Mouse (Mus musculus): ENCODE data around the gene Caskin1.
"Not testable (repeated sequence)": the region's sequence is repeated elsewhere in the genome, so short reads cannot be mapped to it uniquely, and the experiment has no call there.

Gene Caskin1

DNA sequence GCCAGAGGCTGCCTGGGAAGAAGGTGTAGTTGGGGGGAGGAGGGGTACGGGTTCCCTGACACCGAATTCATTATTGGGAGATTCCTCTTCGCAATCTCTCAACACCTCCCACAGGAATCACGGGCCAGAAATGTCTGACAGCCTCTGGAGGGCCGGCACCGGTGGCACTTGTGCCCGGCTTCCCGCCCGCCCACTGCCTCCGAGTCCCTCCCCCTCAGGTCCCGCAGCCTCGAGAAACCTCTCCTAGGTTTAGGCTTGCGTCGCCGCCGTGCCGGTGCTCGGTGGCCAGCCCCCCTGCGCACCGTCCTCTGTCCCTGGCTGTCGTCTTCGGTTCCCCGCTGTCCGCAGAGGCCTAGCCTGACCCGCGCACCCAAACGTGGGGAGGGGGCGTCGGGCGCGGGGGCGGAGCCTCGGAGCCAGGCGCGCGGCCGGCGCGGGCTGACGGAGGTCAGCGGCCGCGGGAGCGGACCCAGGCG lies at the start of gene Caskin1:
TSS of gene Caskin1 (plus strand) at position 416 of the 476 bp plus-strand sequence.
- peak; percentile 75 for DNase-seq (ENCODE audit: low spot score)

DNA sequence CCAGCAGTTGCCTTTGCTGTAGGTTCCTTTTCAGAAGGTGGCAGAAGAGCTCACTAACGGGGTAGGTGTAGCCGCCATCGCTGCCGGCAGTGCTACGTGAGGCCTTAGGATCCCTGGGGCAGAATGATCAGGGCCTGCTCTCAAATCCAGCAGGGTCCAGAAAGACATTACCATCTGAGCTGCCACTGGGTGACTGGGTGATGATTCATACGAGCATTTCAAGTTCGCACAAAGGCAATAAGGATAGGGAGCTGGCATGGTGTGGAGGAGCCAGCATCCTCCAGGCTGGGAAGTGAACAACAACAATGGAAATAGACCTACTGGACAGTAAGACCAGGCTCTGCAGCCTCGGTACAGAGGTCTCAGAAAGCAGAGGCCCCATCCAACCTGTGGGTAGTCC lies 48.0 kb upstream of the Caskin1 start:
- DNase-seq (ENCODE audit: low spot score) = no peak

DNA sequence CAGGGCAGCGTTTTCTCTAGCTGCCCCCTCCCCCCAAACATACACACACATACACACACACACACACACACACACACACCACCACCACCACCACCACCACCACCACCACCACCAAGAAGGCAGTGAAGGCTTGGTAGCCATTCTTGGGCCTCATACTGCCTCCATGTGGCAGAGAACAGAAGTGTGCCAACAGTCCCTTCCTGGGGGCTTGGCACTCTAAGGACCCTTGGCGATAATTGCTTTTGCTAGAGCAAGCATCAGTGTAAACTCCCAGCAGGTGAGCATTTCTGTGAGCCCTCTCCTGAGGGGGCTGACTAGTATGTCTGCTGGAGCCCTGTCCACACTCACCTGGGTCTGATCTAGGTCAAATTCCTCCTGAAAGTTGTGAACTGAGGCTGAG lies 47.3 kb upstream of the Caskin1 start:
- no peak for DNase-seq (ENCODE audit: low spot score)

DNA sequence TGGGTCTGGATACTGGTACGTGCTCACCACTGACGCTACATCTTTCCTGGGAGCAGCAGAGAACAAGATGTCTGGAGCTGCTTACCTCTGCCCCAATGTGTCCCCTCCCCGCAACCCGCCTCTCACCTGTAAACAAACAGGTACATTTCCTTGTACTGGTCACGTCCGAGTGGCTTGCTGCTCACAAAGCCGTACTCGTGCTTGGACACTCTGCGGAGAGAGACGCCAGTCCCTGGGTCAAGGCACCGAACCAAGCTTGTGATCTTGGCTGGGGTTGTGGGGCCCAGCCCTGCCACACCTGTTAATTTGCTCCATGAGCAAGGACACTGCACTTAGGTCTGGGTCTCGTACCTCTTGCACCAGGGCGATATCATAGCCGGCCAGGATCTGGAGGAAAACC lies 46.3 kb upstream of the Caskin1 start:
- no peak for DNase-seq (ENCODE audit: low spot score)

DNA sequence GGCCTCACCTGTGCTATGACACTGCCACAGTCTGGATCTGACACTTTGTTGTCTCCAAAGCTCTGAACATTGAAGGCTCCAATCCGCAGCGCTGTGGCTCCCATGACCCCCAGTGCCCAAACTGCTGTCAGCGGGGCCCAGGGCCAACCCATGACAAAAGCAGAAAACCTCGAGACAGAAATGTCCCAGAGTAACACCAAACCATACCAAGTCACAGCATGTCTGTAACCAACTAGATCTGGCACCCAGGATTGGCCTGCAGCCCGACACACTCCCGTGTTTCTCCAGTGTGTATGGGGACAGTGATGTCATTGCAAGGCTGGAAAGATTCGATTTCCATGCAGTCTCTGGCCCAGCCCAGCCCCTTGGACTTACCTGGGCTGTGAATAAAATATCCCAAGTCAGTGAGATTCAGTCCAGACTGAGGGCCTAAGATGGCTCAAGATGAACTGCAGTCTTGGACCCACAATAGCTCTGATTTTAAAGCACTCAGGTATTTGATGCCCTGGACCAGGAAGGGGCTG lies 45.7 kb upstream of the Caskin1 start, which contains the start of gene Dnase1l2:
TSS of gene Dnase1l2 (minus strand) at position 474 of the 524 bp plus-strand sequence.
- no peak for DNase-seq (ENCODE audit: low spot score)

DNA sequence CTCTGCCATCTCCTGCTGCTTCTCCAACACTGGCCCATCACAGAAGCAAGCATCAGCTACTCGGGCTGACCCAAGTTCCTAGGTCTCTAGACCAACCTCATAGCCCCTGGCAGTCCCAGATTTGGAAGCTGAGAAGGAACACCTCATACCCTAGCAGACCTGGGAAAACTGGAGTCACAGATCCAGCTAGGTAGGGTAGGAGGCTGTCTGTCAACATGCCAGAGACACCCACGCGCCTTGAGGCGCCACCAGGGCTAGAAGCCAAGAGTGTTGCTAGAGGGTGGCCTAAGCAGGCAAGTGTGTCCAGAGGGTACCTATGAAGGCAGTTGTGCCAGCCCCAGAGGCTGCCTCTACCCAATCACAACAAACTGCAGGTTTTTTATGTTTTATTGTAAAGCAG lies 45.0 kb upstream of the Caskin1 start:
- peak; percentile 69 for DNase-seq (ENCODE audit: low spot score)

DNA sequence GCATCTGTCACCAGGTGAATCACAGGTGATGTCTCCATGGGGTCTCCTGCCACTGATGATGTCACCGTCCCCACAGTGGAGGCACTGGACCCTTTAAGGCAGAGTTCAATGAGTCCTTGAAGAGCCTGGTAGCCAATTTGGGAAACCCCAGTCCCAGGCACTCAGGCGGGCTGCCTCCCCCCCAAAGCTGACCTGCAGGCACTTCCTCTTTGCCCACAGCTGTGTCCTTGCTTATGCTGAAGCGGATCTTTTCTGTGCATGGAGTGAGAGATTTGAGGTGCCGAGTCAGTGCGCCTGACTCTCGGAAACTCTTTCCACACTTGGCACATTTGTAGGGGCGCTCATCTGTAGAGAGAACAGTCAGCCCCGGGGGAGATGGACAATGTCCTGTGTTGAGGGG lies 41.8 kb upstream of the Caskin1 start:
- no peak for DNase-seq (ENCODE audit: low spot score)

DNA sequence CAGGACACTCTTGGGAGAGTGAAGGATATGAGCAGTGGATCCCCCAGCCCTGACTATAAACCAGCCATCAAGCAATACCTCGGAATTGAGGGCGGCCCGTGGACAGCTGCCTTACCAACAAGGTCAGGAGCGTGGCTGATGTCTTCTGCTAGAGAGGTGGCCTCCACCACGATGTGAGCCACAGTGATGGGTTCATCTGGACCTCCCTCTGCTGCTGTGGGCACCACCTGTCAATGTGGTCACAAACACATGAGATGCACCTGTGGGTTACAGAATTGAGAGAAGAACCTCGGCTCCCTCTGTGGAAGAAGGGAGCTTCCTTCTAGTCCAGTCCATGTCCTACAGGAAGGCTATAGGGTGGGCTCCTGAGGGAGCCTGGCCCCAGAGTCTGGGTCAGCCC lies 38.9 kb upstream of the Caskin1 start:
- no peak for DNase-seq (ENCODE audit: low spot score)

DNA sequence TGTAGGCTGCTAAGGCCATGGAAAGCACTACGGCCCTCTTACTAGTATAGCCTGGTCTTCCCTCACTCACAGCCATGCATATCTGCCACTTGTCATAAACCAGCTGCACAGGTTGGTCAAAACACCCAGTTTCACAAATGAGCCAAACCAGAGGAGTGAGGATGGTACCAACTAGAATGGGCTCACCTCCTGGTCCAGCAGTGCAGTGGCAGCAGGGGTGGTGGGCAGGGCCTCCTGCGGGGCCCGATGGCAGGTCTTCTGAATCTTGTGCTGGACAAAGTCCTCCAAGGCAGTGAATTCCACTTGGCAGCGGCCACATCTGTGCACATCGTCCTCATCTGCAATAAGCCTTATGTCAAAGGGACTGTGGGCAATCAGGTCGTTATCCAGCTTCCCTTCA lies 37.2 kb upstream of the Caskin1 start:
- no peak for DNase-seq (ENCODE audit: low spot score)

DNA sequence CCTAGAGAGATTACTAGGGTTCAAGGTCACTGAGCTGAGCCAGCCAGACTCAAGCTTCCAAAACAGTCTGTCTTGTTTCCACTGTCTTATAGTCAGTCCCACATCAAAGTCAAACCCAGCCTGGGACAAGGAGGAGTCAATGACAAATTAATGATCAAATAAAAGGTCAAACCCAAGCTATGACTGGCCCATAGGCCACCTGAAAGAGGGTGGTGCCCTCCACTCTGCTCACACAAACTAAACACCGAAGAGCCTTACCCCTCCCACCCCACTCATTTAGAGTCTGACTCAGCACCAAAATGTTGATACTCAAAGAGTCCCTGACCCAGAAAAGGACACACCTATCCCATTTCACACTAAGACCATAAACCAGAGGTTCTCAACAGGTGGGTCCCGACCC lies 35.0 kb upstream of the Caskin1 start:
- DNase-seq (ENCODE audit: low spot score) = no peak

DNA sequence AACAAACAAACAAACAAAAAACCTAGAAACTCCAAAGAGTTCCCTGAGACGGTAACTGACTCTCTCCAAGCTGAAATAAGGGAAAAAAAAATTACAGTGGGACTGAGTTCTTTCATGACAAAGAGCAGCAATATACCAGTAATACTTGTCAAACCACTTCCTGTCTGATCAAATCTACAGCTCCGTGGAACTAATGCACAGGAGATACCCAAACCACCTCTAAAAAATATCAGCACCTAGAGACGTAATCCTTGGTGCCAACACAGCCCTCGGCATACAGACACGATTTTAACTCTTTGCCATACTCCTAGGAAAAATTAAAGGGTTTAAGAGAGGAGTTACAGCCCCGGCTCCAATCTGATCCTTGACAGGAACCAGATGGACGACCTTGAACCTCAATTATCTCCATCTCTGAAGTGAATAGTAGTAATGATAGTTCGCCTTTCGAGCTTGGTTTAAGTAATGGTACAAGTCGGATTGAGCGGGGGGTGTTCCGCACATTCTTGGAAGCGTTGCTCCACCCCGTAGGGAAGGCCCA lies 34.1 kb upstream of the Caskin1 start:
- no peak for DNase-seq (ENCODE audit: low spot score)

DNA sequence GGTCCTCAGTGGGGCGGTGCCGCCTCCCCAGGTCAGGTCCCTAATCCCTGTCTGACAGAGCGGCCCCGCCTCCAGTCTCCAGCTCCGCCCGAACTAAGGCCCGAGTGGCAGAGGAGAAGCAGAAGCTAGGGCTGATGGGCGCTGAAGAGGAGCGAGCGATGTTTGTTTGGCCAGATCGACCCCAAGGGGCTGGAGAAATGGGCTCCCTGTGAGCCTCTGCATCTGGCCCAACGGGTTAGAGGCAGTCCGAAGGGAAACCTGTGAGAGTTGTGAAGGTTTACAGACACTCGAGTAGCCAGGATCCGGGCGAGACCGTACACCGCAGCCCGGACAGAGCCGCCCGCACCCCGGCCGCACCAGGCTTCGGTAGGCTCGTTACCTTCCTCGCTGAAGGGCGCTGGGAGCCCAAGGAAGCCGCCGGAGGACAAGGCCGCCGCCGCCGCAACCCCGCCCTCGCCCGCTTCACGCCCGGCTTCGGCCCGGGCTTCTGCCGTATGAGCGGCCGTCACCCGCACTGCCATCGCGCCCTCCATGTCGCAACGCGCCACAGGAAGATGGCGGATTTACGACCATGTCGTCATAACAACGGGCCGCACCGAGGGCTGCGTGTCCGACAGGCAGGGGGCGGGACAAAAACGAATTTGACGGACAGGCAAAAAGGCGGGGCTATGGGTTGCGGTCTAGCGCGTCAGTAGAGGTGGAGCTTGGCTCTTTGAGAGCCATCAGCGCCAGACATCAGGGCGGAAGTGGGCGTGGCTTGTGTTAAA lies 33.5 kb upstream of the Caskin1 start:
- peak; percentile 99 for DNase-seq (ENCODE audit: low spot score)

DNA sequence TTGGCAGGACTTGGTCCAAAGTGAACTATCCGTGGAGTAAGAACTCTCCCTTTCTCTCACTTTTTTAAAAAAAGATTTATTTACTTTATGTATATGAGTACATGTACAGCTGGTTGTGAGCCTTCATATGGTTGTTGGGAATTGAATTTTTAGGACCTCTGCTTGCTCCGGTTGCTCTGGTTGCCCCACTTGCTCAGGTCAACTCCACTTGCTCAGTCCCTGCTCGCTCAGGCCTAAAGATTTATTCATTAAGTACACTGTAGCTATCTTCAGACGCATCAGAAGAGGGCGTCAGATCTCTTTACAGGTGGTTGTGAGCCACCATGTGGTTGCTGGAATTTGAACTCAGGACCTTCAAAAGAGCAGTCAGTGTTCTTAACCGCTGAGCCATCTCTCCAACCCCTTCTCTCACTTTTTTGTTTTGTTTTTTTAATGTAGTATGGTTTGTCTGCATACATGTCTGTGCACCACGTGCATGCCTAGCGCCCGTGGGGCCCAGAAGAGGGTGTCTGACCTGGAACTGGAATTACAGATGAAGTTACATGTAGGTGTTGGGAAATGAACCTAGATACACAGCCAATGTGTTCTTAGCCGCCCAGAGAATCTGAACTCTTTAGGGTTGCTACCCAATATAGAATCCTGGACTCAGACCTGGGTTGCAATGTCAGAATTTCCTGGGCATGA lies 32.7 kb upstream of the Caskin1 start:
- DNase-seq (ENCODE audit: low spot score) = not testable (repeated sequence)

DNA sequence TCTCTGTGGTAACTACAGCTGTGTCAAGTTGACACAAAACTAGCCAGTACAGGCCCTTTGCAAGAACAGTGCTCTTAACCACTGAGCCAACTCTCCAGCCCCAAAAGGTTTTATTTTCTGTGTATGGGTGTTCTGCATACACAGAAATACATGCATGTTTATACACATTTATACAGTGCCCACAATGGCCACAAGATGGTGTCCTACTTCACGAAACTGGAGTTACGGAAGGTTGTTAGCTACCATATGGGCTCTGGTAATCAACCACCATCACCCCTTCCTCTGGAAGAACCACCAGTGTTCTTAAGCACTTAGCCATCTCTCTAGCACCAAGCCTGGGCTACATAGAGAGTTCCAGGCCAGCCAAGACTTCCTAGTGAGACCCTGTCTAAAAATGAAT lies 26.8 kb upstream of the Caskin1 start:
- DNase-seq (ENCODE audit: low spot score) = no peak

DNA sequence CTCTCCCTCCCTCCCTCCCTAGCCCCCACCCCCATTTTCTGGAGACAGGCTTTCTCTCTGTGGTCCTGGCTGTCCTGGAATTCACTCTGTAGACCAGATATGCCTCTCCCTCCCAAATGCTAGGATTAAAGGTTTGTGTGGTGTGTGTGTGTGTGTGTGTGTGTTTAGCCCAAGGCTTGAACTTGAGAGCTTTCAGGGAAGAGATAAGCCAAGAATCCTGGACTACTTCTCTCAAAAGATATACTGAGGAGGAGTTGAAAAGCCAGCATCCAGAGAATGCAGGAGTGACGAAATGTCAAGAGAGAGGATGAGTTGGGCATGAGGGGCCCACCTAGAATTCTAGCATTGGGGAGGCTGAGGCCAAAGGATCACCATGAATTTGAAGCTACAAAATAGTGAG lies 25.5 kb upstream of the Caskin1 start:
- DNase-seq (ENCODE audit: low spot score) = no peak

DNA sequence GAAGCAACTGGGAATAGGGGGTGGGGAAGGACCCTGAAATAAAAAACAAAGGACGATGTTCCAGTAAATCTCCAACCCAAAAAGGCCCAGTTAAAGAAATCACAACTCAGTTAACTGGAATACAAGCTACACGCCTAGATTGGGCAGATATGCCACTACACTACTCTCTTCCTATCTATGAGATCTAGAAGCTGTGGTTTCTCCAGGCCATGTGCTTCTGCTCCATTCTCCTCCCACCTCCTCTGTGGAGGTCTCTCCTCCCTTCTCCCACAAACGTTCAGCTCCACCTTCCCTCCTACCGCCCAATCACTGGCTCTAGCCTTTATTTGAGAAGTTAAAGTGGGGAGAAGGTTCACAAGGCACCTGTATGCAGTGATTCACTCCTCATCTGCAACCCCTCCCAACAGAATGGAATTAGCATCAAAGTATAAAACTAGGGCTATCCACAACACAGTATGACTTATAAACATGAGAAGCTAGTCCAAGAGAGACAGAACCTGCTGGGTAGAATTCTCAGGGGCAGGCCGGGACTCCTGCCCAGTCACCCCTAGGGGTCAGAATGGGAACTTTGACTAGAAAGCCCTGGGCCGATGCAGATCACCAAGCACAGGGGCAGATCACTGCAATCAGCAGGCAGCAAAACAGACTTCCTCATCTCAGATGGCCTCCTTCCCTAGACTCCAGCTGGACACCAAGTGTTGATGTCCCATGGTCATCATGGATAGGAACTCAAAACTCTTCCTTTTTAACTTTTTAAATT lies 24.8 kb upstream of the Caskin1 start:
- DNase-seq (ENCODE audit: low spot score) = no peak

DNA sequence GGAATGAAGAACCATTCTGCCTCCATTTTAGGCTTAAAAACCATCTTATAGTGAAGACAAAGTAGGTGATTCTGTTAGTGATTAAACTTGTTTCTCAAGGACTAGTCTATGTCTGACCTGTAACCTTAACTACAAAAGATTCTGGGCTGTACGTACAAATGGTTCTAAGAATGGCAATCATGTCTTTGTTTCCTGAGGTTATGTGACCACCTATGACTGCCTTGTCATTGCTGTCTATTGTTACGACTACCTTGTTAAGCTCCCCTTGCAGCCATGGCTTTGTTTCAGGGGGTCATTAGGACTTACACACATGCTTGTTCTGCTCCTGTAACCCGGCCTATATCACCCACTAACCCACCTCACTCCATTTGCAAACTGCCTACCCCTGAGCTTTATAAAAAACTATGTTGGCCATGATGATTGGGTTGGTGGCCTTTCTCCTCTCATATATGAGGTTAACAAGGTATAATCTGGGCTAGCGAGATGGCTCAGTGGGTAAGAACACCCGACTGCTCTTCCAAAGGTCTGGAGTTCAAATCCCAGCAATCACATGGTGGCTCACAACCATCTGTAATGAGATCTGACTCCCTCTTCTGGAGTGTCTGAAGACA lies 19.7 kb upstream of the Caskin1 start:
- no peak for DNase-seq (ENCODE audit: low spot score)

DNA sequence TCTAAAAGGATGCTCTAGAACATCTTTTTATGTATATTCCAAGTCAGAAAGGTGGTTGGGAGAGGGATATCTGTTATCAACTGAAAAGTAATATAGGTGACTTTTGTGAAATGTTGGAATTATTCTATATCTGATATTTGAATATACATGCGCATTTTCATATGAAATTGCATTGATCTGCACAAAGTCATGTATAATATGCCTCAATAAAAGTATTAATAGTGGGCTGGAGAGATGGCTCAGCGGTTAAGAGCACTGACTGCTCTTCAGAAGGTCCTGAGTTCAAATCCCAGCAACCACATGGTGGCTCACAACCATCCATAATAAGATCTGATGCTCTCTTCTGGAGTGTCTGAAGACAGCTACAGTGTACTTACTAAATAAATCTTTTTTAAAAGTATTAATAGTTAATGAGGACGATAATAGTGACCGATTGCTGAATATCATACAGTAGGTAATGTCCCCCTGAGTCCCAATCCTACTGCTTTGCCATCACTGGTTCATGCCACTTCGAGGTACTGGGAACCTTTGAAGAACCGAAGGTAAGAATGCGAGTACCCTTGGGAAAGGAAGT lies 19.0 kb upstream of the Caskin1 start:
- DNase-seq (ENCODE audit: low spot score) = no peak

DNA sequence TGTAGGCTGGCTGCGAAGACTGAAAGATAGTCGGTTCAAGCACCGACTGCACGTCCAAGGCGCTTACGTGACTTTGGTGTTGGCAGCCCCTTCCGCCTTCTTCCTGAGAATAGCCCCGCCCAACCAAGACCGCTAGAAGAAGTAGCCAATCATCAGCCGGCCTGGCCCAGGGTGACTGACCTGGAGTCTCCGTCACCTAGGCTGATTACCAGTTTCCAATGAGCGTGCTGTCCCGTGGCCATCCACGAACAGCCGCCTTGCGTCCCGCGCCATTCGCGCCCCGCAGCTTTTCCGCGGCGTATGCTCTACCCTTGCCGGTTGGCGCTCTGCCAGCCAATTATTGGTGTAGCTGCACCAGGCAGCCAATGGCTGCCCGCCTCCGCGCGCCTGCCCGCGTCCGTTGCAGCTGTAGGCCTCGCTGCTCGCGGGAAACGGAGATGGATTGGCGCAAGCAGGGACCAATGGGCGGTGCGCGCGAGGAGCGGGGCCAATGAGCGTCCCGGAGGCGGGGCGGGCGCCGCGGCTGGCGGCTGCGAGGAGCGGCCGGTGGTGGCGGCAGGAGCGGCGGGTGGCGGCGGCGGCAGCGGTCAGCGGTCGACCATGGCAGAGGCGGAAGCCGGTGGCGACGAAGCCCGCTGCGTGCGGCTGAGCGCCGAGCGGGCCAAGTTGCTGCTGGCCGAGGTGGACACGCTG lies 18.3 kb upstream of the Caskin1 start, which contains the start of the genes E4f1 and Pgp:
TSS of gene E4f1 (minus strand) at position 404 of the 693 bp plus-strand sequence.
TSS of gene Pgp (plus strand) at position 483 of the 693 bp plus-strand sequence.
- DNase-seq (ENCODE audit: low spot score) = peak; percentile 99

DNA sequence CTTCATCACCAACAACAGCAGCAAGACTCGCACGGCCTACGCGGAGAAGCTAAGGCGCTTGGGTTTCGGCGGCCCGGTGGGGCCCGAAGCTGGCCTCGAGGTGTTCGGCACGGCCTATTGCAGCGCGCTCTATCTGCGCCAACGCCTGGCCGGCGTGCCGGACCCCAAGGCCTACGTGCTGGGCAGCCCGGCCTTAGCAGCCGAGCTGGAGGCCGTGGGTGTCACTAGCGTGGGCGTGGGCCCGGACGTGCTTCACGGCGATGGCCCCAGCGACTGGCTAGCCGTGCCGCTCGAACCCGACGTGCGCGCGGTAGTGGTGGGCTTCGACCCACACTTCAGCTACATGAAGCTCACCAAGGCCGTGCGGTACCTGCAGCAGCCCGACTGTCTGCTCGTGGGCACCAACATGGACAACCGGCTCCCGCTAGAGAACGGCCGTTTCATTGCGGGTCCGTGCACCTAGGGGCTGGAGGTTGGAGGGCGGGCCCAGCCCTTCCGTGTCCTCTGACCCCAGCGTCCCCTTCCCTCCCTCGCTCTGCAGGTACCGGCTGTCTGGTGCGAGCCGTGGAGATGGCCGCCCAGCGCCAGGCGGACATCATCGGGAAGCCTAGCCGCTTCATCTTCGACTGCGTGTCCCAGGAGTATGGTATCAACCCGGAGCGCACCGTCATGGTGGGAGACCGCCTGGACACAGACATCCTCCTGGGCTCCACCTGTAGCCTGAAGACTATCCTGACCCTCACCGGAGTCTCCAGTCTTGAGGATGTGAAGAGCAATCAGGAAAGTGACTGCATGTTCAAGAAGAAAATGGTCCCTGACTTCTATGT lies 17.5 kb upstream of the Caskin1 start:
- DNase-seq (ENCODE audit: low spot score) = peak; percentile 65

Data from testis, postnatal 10 days (tissue).